Mouse (Mus musculus) hindbrain, embryonic 15.5 days (tissue): ENCODE data around the gene Abhd17a. TPM values are rescaled to one million over a fixed set of nuclear protein-coding genes. Genes with fewer than 3 reads are reported as not detected.
"Not testable (repeated sequence)": the region's sequence is repeated elsewhere in the genome, so short reads cannot be mapped to it uniquely, and the experiment has no call there.

Experiments used
- ATAC-seq: fragments of 200-750 bp; cut with Nextera tagmentation; 2 replicates; pipeline ENCODE4 v1.8.0; 2017; ENCODE audit warnings: low read depth, moderate number of reproducible peaks, moderate TSS enrichment; ENCODE audit not compliant: low FRiP score
- H3K27ac ChIP-seq: fragments of 300-500 bp; sonication (generic); replicated peaks from 2 replicates; pipeline ENCODE4 v1.5.1; 2015; ENCODE audit warnings: mild to moderate bottlenecking, inconsistent platforms
- H3K27me3 ChIP-seq: fragments of 300-500 bp; sonication (generic); 2 replicates; pipeline ENCODE4 v1.6.1; 2015; ENCODE audit warnings: control low read depth, inconsistent platforms
- H3K36me3 ChIP-seq: fragments of 300-500 bp; sonication (generic); 2 replicates; pipeline ENCODE4 v1.6.1; 2015; ENCODE audit warnings: control low read depth, inconsistent platforms
- H3K4me1 ChIP-seq: fragments of 300-500 bp; sonication (generic); replicated peaks from 2 replicates; pipeline ENCODE4 v1.6.1; 2015; ENCODE audit warnings: control low read depth, inconsistent platforms
- H3K4me2 ChIP-seq: fragments of 300-500 bp; sonication (generic); 2 replicates; pipeline ENCODE4 v1.6.1; 2015; ENCODE audit warnings: moderate library complexity, mild to moderate bottlenecking, inconsistent platforms
- H3K4me3 ChIP-seq: fragments of 300-500 bp; sonication (generic); 2 replicates; pipeline ENCODE4 v1.5.1; 2015; ENCODE audit warnings: mild to moderate bottlenecking, inconsistent platforms
- H3K9ac ChIP-seq: fragments of 300-500 bp; sonication (generic); 2 replicates; pipeline ENCODE4 v1.6.1; 2015; ENCODE audit warnings: inconsistent platforms
- H3K9me3 ChIP-seq: fragments of 300-500 bp; sonication (generic); 2 replicates; pipeline ENCODE4 v1.6.1; 2016; ENCODE audit warnings: control low read depth, inconsistent platforms
- WGBS: fragments of 180-500 bp; shearing (Covaris S2); methylation state at CpG from one replicate; pipeline ENCODE4 v1.1.7; 2015; 5-methylcytosine and 5-hydroxymethylcytosine counted together
- polyA plus RNA-seq: library from polyadenylated mRNA; unstranded; fragments of >200 nt; fragmentation: Nextera tagmentation; extraction: Ambion mirVana; gene quantifications from 2 replicates; pipeline ENCODE4 v1.2.1, GENCODE M21; 2015

Gene Abhd17a
- polyA plus RNA-seq, 1 experiment from 2014 or later = 159 TPM

DNA sequence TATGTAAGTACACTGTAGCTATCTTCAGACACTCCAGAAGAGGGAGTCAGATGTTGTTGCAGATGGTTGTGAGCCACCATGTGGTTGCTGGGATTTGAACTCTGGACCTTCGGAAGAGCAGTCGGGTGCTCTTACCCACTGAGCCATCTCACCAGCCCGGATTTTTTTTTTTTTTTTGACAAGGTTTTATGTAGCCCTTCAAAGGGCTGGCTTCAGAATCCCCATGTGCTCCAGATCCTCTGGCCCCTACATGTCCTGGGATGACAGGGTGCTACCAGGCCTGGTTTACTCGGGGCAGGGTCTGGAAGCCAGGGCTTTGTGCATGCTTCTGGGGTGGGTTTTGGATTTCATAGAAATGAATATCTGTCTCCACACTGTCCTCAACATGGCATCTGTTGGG, 15.6 kb upstream of the Abhd17a start, which contains the start of gene Gm49322:
Gene Gm49322, plus strand, starts transcription at position 301 of the 400 bp plus-strand sequence.
- not testable (repeated sequence) for H3K9ac ChIP-seq, ATAC-seq, H3K4me3 ChIP-seq, H3K4me2 ChIP-seq, H3K27me3 ChIP-seq, H3K9me3 ChIP-seq, H3K27ac ChIP-seq
- WGBS = 95% methylated on average over 4 of the region's 4 CpGs
- Histone ChIP-seq H3K36me3 (peaks cover 29% of the 10 kb centered on the region), H3K4me1 (peaks cover 21% of the 10 kb centered on the region)

- Histone ChIP-seq H3K36me3 (peaks cover 29% of the 10 kb centered on the region), H3K9me3 (no peaks in the 10 kb centered on the region), H3K4me3 (no peak overlapping the region), H3K4me1 (peaks cover 21% of the 10 kb centered on the region), H3K27ac (no peak overlapping the region), H3K4me2 (no peak overlapping the region), H3K27me3 (no peaks in the 10 kb centered on the region), H3K9ac (no peak overlapping the region)
- 87% methylated on average over 2 of the region's 2 CpGs for WGBS
- no peak for ATAC-seq
Measured at GRCm38 (mm10) chr10:80604988-80605387, 14.8 kb upstream of the Abhd17a start.

DNA sequence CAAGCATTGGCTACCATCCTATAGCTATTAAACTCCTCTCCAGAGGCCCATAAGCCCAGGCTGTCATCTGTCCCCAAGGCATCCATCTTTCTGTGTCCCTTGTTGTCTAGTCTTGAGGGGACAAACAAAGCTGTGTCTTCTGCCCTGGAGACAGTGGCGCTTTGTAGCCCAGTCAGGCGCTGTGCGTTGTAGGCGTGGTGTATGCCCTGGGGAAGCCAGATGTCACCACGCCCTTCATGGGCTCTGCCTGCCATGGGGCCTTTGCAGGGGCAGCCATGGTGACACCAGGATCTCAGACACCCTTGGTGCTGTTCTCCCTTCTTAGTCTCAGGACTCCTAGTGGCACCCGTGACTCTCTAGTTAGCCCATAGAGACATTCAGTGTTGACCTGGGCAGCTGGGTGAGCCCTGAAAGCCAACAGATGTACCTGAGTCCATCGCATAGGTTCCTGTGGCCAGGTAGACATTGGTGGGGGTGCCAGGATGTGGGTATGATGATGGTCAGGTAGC, 13.9 kb upstream of the Abhd17a start:
- Histone ChIP-seq H3K36me3 (peaks cover 28% of the 10 kb centered on the region), H3K9ac (peak overlapping the region; percentile 72), H3K4me2 (peak overlapping the region; percentile 94), H3K4me1 (peaks cover 21% of the 10 kb centered on the region), H3K27me3 (no peaks in the 10 kb centered on the region; the same call in 1 of the 2 replicates), H3K9me3 (no peaks in the 10 kb centered on the region), H3K4me3 (peak overlapping the region; percentile 77), H3K27ac (no peak overlapping the region; the same call in 1 of the 2 replicates)
- ATAC-seq = no peak
- 82% methylated on average over 7 of the region's 7 CpGs for WGBS

GRCm38 (mm10) chr10:80603364-80603763, 13.2 kb upstream of the Abhd17a start:
- Histone ChIP-seq H3K27me3 (peaks cover 3% of the 10 kb centered on the region; the same call in 1 of the 2 replicates), H3K36me3 (peaks cover 21% of the 10 kb centered on the region), H3K4me1 (peaks cover 21% of the 10 kb centered on the region), H3K9ac (peak overlapping the region; percentile 72), H3K27ac (peak overlapping the region; percentile 96), H3K4me2 (peak overlapping the region; percentile 94), H3K9me3 (no peaks in the 10 kb centered on the region), H3K4me3 (peak overlapping the region; percentile 77)
- no peak for ATAC-seq
- 36% methylated on average over 7 of the region's 7 CpGs for WGBS

- H3K4me3 ChIP-seq = peak within 1 kb of the TSS; percentile 77
- peaks cover 21% of the 10 kb centered on the region for H3K4me1 ChIP-seq
- peak within 1 kb of the TSS; percentile 96 for H3K27ac ChIP-seq
- peak within 1 kb of the TSS; percentile 72 for H3K9ac ChIP-seq
- ATAC-seq = peak; percentile 98
- H3K4me2 ChIP-seq = peak within 1 kb of the TSS; percentile 94
- H3K36me3 ChIP-seq = peaks cover 16% of the 10 kb centered on the region
- peaks cover 3% of the 10 kb centered on the region; the same call in 1 of the 2 replicates for H3K27me3 ChIP-seq
- WGBS = under 1% methylated on average over 54 of the region's 54 CpGs
- no peaks in the 10 kb centered on the region for H3K9me3 ChIP-seq
Measured at GRCm38 (mm10) chr10:80602698-80603325, 12.7 kb upstream of the Abhd17a start, which contains the start of the genes Scamp4 and Adat3. Scamp4 (plus strand) TSS chr10:80602872. Adat3 (plus strand) TSS chr10:80602880.

DNA sequence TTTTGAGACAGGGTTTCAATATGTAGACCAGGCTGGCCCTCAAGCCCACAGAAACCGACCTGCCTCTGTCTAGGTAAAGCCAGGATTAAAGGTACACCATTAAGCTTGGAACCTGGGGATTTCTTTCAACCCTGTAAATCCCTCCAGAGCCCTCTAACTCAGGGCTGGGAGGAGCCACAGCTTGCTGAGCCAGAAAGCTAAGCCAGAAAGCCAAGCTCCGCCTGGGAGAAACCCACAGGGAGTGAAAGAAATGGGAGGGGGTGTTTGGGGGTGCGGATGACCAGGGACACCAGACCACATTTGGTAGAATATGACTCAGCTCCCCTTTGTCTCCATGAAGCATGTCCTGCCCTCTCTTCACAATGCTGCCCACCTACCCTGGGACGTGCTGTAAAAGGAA, 6.2 kb upstream of the Abhd17a start:
- H3K4me2 ChIP-seq = no peak overlapping the region
- H3K9me3 ChIP-seq = no peaks in the 10 kb centered on the region
- peaks cover 3% of the 10 kb centered on the region; the same call in 1 of the 2 replicates for H3K27me3 ChIP-seq
- 41% methylated on average over 4 of the region's 4 CpGs for WGBS
- H3K4me3 ChIP-seq = no peak overlapping the region
- no peaks in the 10 kb centered on the region for H3K4me1 ChIP-seq
- ATAC-seq = no peak
- H3K9ac ChIP-seq = no peak overlapping the region
- H3K27ac ChIP-seq = no peak overlapping the region
- H3K36me3 ChIP-seq = no peaks in the 10 kb centered on the region

GRCm38 (mm10) chr10:80589127-80589878, 838 bp downstream of the Abhd17a start:
- no peaks in the 10 kb centered on the region for H3K27me3 ChIP-seq
- 18% methylated on average over 12 of the region's 12 CpGs for WGBS
- ATAC-seq = no peak
- peak overlapping the region; percentile 72 for H3K4me2 ChIP-seq
- peak overlapping the region; percentile 87 for H3K9ac ChIP-seq
- H3K27ac ChIP-seq = no peak overlapping the region
- H3K9me3 ChIP-seq = no peaks in the 10 kb centered on the region
- peak overlapping the region; percentile 80 for H3K4me3 ChIP-seq
- H3K4me1 ChIP-seq = peaks cover 46% of the 10 kb centered on the region
- peaks cover 4% of the 10 kb centered on the region for H3K36me3 ChIP-seq

- H3K9me3 ChIP-seq = no peaks in the 10 kb centered on the region
- no peak for ATAC-seq
- no peak overlapping the region for H3K4me2 ChIP-seq
- WGBS = 17% methylated on average over 4 of the region's 4 CpGs
- H3K4me3 ChIP-seq = no peak overlapping the region
- peaks cover 46% of the 10 kb centered on the region for H3K4me1 ChIP-seq
- peak overlapping the region; percentile 51; the same call in 1 of the 2 replicates for H3K27ac ChIP-seq
- H3K27me3 ChIP-seq = no peaks in the 10 kb centered on the region
- peaks cover 4% of the 10 kb centered on the region for H3K36me3 ChIP-seq
- no peak overlapping the region for H3K9ac ChIP-seq
Measured at GRCm38 (mm10) chr10:80587305-80587657, 2.9 kb downstream of the Abhd17a start.

DNA sequence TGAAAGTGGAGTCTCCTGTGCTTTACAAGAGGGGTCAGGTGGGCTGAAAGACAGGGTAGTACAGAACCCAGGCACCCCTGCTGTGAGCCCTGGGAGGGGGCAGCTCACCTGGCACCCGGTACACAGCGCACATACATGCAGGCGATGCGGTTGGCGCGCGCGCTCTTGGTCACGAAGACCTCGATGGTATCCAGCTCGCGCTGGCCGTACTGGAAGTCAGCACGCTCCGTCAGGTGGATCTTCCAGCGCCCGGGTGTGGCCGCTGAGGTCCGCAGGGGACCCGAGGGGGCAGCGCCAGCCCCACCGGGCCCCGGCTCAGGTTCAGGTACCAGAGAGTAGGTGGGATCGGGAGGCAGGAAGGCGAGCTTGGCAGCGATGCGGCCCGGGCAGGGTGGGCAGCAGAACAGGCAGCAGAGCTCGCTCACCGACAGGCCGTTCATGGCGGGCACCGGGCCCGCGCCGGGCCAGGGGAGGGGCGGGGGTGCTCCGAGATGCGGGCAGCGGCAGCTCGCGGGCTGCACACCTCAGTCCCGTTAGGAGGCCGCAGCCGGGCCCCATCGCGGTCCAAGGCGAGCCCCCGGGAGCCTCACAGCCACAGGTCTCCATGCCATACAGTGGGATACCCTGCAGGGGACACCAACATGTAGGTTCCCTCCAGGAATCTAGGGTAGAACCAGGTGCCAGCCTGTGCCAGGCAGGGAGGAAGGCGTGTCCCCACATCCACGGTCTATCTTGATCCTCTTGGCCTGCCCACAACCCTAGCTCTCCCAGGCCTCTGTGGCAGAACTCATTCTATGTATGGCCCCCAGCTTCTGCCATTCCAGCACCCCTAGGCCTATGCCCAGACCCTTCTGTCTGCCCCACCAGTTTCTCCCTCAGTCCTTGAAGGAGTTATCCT, 3.5 kb downstream of the Abhd17a start:
- Histone ChIP-seq H3K9me3 (no peaks in the 10 kb centered on the region), H3K4me2 (0 out of 2 replicates have a peak overlapping the region, but pooled peaks have one; percentile 4), H3K27me3 (no peaks in the 10 kb centered on the region), H3K27ac (peak overlapping the region; percentile 51; the same call in 1 of the 2 replicates), H3K4me1 (peaks cover 46% of the 10 kb centered on the region), H3K4me3 (no peak overlapping the region), H3K9ac (no peak overlapping the region), H3K36me3 (peaks cover 4% of the 10 kb centered on the region)
- WGBS = 94% methylated on average over 41 of the region's 51 CpGs
- ATAC-seq = no peak

- H3K4me1 ChIP-seq = peaks cover 43% of the 10 kb centered on the region
- H3K9me3 ChIP-seq = no peaks in the 10 kb centered on the region
- H3K27ac ChIP-seq = no peak overlapping the region
- no peaks in the 10 kb centered on the region for H3K27me3 ChIP-seq
- H3K4me2 ChIP-seq = peak overlapping the region; percentile 4; the same call in 1 of the 2 replicates
- 96% methylated on average over 8 of the region's 8 CpGs for WGBS
- ATAC-seq = no peak
- no peak overlapping the region for H3K9ac ChIP-seq
- peaks cover 8% of the 10 kb centered on the region for H3K36me3 ChIP-seq
- no peak overlapping the region for H3K4me3 ChIP-seq
Measured at GRCm38 (mm10) chr10:80585581-80585980, 4.6 kb downstream of the Abhd17a start.
